Mouse (Mus musculus): ENCODE data around the gene Cbfa2t3. TPM values are rescaled to one million over a fixed set of nuclear protein-coding genes. Genes with fewer than 3 reads are reported as not detected.

Gene Cbfa2t3
- polyA plus RNA-seq, 1 experiment from 2014 or later: 2.3 TPM

DNA sequence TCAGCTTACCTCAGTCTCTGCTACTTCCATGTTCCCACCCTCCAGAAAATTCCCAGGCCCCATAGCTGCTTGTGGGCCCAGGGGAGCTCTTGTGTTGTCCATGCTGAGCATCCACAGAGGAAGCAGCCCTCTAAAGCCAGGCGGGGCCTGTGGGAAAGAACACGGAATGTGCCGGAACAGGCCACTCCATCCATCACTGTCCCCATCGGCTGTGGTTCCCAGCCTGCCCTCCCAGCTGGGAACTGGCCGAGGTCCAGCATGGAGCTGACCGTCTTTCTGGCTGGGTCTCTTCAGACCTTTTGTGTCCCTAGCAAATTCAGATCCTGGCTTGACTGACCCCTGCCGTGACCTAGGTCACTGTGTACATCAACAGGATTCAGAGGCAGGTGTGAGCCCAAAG is 44.1 kb downstream of the Cbfa2t3 start:
- H3K27ac ChIP-seq (replicated peaks): peak overlapping the region; percentile 30
- WGBS: 70% methylated on average over 7 of the region's 7 CpGs
- peaks cover 43% of the 10 kb centered on the region for H3K27me3 ChIP-seq (replicated peaks; ENCODE audit: low read depth, poor library complexity, severe bottlenecking)
- no peak for DNase-seq (ENCODE audit: low spot score)
- no peak overlapping the region for H3K4me3 ChIP-seq
- no peaks in the 10 kb centered on the region for H3K36me3 ChIP-seq (replicated peaks)
- H3K9me3 ChIP-seq: no peaks in the 10 kb centered on the region
- H3K4me1 ChIP-seq: peaks cover 86% of the 10 kb centered on the region

DNA sequence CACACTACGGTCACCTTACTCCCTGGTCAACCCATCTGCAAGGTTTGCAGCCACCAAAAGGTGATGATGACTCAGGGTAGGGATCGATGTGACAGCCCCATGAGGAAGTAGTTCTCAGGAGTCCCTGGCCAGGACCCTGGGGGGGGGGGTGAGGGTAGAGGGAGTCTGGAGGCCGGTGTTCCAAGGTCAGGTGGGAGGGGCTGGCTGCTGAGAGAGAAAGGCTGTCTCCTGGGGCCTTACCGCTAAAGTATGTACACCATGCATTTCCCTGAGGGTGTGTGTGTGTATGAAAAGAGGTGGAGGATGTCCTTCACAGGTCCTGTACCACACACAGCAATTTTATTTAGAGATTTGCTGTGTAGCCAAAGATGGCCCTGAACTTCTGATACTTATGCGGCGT is 46.3 kb downstream of the Cbfa2t3 start:
- Histone ChIP-seq H3K27ac (replicated peaks) (peak overlapping the region; percentile 1; the same call in 1 of the 2 replicates), H3K36me3 (replicated peaks) (no peaks in the 10 kb centered on the region; the same call in 1 of the 2 replicates), H3K4me1 (peaks cover 86% of the 10 kb centered on the region), H3K9me3 (no peaks in the 10 kb centered on the region), H3K4me3 (no peak overlapping the region), H3K27me3 (replicated peaks; ENCODE audit: low read depth, poor library complexity, severe bottlenecking) (peaks cover 56% of the 10 kb centered on the region)
- no peak for DNase-seq (ENCODE audit: low spot score)
- 79% methylated on average over 6 of the region's 6 CpGs for WGBS

DNA sequence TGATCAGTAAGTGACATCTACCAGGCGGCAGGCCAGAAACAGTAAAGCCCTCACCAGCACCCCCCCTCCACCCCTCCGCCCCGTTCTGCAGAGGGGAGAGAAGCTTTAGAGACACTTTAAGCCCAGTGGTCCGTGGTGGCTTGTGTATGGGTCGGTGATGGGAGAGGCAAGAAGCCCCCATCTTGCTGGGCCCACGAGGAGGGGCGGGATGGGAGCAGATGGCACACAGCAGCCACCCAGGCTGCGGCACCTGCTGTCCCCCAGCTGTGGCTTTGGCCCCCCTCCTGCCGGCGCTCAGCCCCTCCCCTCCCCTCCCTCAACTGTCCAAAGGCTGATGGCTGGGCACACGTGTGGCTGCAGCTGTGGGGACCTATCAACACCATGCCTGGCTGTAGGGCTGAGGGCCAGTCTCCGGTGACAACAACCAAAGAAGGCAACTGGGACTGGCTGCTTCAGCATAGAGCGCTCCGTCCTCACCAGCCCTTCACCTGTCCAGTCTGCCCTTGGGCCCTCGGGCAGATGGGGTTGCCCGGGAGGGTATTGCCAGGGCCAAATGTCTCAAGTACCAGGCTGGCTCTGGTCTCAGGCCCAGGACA is 47.5 kb downstream of the Cbfa2t3 start:
- no peak overlapping the region for H3K4me3 ChIP-seq
- H3K4me1 ChIP-seq: peaks cover 79% of the 10 kb centered on the region
- H3K9me3 ChIP-seq: no peaks in the 10 kb centered on the region
- DNase-seq (ENCODE audit: low spot score): no peak
- 79% methylated on average over 16 of the region's 16 CpGs for WGBS
- peak overlapping the region; percentile 27; the same call in 1 of the 2 replicates for H3K27ac ChIP-seq (replicated peaks)
- peaks cover 59% of the 10 kb centered on the region for H3K27me3 ChIP-seq (replicated peaks; ENCODE audit: low read depth, poor library complexity, severe bottlenecking)
- no peaks in the 10 kb centered on the region; the same call in 1 of the 2 replicates for H3K36me3 ChIP-seq (replicated peaks)

DNA sequence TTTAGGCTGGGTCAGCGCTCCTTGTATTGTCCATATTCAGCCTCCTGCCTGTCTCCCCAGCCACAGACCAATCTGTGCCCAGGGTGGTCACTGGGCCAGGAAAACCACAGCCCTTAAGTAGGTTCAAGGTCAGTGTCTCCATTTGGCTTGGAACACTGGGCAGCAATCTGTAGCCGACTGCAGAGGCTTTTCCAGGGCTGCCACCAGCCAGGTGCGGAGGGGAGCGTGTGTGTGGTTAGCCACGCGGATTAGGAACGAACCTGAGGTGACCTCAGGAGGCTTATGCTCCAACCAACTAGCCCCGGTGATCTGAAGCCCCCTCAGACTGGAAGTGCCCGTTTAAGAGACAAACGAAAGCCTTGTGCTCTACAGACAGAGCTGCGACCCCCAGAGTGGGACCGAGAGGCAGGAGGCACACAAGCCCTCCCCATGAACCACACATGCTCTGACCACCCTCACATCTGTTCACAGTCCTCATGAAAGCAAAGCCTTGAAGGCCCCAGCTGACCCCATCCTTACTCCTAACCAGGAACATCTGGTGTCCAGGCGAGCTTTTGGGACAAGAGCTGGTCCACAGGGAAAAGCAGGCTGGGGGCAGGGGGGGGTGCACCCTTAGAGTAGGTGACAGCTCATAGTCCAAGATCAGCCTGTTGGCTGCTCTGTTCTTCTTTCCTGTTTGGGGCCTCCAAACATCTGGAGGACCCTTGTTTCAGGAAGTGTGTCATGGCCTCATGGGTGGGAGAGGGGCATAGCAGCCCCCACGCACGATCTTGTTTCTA is 50.5 kb downstream of the Cbfa2t3 start:
- Histone ChIP-seq H3K27ac (replicated peaks) (peak overlapping the region; percentile 65), H3K27me3 (replicated peaks; ENCODE audit: low read depth, poor library complexity, severe bottlenecking) (peaks cover 62% of the 10 kb centered on the region), H3K4me1 (peaks cover 64% of the 10 kb centered on the region), H3K4me3 (no peak overlapping the region; the same call in 1 of the 2 replicates), H3K9me3 (no peaks in the 10 kb centered on the region), H3K36me3 (replicated peaks) (no peaks in the 10 kb centered on the region; the same call in 1 of the 2 replicates)
- peak; percentile 56 for DNase-seq (ENCODE audit: low spot score)
- WGBS: 45% methylated on average over 15 of the region's 15 CpGs

DNA sequence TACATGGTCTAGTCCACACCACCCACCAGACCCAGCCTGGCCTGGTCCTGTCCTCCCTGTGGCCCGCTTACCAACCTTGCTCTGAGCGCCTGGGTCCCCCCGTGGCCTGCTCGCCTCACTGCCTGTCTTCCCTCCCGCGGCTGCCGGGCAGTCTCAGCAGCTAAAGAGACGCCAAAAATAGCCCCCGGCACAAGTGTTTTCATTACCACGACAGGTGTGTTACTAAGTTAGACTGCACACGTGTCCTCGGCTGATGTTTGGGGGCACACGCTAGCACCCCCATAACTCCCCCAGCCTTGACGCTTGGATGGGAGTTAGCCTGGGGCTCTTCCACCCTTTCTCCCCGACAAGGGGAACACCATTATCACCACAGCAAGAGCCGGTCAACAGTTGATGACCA is 52.6 kb downstream of the Cbfa2t3 start:
- H3K4me3 ChIP-seq: no peak overlapping the region
- no peaks in the 10 kb centered on the region for H3K9me3 ChIP-seq
- 89% methylated on average over 16 of the region's 16 CpGs for WGBS
- H3K4me1 ChIP-seq: peaks cover 56% of the 10 kb centered on the region
- DNase-seq (ENCODE audit: low spot score): no peak
- peaks cover 57% of the 10 kb centered on the region for H3K27me3 ChIP-seq (replicated peaks; ENCODE audit: low read depth, poor library complexity, severe bottlenecking)
- H3K27ac ChIP-seq (replicated peaks): no peak overlapping the region
- H3K36me3 ChIP-seq (replicated peaks): no peaks in the 10 kb centered on the region; the same call in 1 of the 2 replicates

DNA sequence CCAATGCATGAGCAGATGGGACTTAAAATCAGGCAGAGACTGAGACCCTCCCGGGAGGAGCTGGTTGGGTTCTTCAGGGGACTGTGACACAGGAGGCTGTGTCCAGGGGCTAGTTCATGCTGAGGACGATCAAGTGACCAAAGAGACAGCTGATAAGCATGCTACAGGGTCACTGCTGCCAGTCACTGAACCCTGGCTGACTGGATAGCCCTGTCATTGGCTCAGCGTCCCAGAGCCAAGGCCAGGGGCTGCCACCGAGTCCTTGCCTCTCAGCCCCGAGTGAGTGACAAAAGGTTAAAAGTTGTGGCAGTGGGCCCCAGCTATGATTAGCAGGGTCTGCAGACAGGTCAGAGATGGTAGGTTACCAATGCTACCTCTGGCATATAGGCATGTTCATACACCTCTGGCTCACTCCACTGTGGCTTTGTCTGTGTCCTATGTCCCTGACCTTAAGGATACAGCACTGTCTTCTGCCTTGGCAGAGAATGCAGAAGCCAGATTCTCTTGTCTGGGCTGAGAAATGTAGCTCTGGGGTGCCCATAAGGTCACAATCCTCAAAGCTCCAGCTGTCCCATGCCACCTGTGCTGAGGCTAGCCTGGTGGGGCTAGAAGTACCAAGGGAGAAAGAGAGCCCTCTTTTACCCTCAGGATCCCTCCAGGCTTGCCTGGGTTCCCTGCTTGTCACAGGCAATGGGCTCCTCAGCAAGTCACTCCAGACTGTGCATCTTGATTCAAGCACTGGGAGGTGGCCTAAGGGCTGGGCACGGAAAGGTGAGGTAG is 54.5 kb downstream of the Cbfa2t3 start:
- Histone ChIP-seq H3K36me3 (replicated peaks) (no peaks in the 10 kb centered on the region; the same call in 1 of the 2 replicates), H3K4me3 (no peak overlapping the region), H3K9me3 (no peaks in the 10 kb centered on the region), H3K27ac (replicated peaks) (no peak overlapping the region; the same call in 1 of the 2 replicates), H3K4me1 (peaks cover 58% of the 10 kb centered on the region), H3K27me3 (replicated peaks; ENCODE audit: low read depth, poor library complexity, severe bottlenecking) (peaks cover 39% of the 10 kb centered on the region)
- WGBS: 74% methylated on average over 6 of the region's 6 CpGs
- DNase-seq (ENCODE audit: low spot score): no peak

DNA sequence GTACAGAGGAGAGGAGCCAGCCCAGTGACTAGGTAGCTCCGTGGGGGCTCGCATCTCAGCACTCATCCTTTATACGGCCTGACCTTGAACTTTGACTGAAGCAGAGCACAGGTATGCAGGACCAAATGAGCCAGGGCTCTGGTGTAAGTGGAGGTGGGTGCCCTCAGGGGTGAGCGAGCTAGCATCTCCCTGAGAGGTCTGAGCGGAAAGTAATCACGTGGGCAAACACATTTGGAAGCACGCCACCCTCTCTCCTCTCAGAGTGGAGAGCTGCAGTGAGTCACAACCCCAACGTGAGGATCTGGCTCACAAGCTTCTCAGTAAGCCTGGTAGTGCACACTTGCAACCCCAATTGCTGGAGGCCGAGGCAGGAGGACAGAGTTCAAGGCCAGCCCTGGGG is 56.8 kb downstream of the Cbfa2t3 start:
- peaks cover 28% of the 10 kb centered on the region for H3K27me3 ChIP-seq (replicated peaks; ENCODE audit: low read depth, poor library complexity, severe bottlenecking)
- 77% methylated on average over 9 of the region's 9 CpGs for WGBS
- H3K4me1 ChIP-seq: peaks cover 56% of the 10 kb centered on the region
- no peak for DNase-seq (ENCODE audit: low spot score)
- no peak overlapping the region for H3K4me3 ChIP-seq
- no peaks in the 10 kb centered on the region for H3K9me3 ChIP-seq
- H3K36me3 ChIP-seq (replicated peaks): no peaks in the 10 kb centered on the region
- H3K27ac ChIP-seq (replicated peaks): 0 out of 2 replicates have a peak overlapping the region, but pooled peaks have one; percentile 21

DNA sequence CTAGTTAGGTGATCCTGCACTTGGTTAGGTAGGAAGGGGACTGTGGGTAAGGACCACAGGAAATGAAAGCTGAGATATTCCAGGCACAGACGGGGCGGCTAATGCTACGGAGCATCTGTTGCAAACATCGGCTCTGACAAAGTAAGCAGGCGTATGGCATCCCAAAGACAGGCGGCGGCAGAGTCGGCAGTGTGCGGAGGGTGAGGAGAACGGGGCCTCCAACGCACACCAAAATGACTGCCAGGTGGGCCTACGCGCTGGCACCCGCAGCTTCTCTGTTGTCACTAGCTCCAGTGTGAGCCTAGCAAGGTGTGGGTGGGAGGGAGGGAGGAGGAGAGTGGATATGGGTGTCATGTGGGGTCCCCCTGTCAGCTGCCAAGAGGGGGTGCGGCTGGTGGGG is 57.5 kb downstream of the Cbfa2t3 start:
- peaks cover 25% of the 10 kb centered on the region for H3K27me3 ChIP-seq (replicated peaks; ENCODE audit: low read depth, poor library complexity, severe bottlenecking)
- H3K36me3 ChIP-seq (replicated peaks): no peaks in the 10 kb centered on the region
- WGBS: 77% methylated on average over 15 of the region's 15 CpGs
- no peak overlapping the region for H3K4me3 ChIP-seq
- H3K27ac ChIP-seq (replicated peaks): 0 out of 2 replicates have a peak overlapping the region, but pooled peaks have one; percentile 21
- no peak for DNase-seq (ENCODE audit: low spot score)
- no peaks in the 10 kb centered on the region for H3K9me3 ChIP-seq
- peaks cover 63% of the 10 kb centered on the region for H3K4me1 ChIP-seq

DNA sequence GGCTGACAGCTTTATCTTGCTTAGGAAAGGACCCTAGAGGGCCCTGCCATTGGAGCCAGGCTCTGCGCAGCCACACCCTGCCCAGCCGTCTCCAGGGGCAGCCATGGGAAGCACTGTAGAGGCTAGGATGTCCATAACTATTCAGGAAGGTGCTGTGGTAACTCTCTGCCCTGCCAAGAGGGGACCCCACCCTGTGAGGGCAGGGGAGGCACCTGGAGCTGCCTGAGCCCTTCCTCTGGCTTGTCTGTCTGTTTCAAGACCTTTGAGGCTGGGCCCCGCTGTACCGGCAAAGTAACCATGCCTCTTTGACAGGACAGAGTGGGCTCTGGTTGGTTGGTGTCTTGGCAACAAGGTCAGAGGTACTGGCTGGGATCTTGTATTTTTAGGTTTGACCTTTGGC is 58.1 kb downstream of the Cbfa2t3 start:
- 80% methylated on average over 4 of the region's 4 CpGs for WGBS

DNA sequence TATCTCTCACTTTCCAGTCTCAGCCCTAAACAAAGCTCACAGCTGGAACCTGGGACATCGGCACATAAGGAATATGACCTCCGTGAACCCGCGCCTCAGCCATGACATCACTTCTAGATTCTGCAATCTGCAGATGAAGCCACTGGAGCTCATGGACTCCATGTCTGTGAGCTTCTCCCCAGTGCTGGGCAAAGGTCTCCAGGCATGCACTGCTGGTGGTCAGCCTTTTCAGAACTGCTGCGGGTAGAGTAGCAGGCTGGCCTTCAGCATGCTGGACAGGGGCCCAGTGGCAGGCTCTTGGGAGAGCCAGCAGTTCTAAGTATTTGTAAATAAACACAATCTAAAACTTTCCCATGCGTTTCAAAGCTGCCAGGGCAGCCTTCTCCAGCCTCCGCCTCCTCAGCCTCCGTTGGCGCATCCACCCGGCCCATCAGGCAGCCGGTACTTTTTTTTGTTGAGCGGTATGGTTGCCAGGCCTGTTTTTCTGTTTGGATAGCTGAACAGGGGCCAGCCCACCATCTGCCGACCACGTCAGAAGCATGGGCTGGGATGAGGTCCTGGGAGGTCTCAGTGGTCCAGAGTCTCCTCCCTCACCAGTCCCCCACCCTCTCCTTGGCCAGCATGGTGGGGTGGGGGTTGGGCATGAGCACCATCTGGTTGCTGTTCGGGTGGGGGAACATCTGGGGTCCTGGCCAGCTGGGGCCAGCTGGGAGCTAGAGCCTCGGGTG is 59.2 kb downstream of the Cbfa2t3 start:
- DNase-seq (ENCODE audit: low spot score): peak; percentile 58
- Histone ChIP-seq H3K9me3 (no peaks in the 10 kb centered on the region), H3K4me1 (peaks cover 73% of the 10 kb centered on the region), H3K4me3 (no peak overlapping the region), H3K27ac (replicated peaks) (peak overlapping the region; percentile 60), H3K36me3 (replicated peaks) (peaks cover 11% of the 10 kb centered on the region; the same call in 1 of the 2 replicates), H3K27me3 (replicated peaks; ENCODE audit: low read depth, poor library complexity, severe bottlenecking) (peaks cover 9% of the 10 kb centered on the region)
- WGBS: 37% methylated on average over 16 of the region's 16 CpGs

More for the DNA sequence above, 58.1 kb downstream of the Cbfa2t3 start:
- H3K27me3 ChIP-seq (replicated peaks; ENCODE audit: low read depth, poor library complexity, severe bottlenecking): peaks cover 20% of the 10 kb centered on the region
- H3K4me1 ChIP-seq: peaks cover 69% of the 10 kb centered on the region
- no peak for DNase-seq (ENCODE audit: low spot score)
- H3K4me3 ChIP-seq: no peak overlapping the region
- no peaks in the 10 kb centered on the region for H3K9me3 ChIP-seq
- no peaks in the 10 kb centered on the region for H3K36me3 ChIP-seq (replicated peaks)
- H3K27ac ChIP-seq (replicated peaks): peak overlapping the region; percentile 21; the same call in 1 of the 2 replicates

DNA sequence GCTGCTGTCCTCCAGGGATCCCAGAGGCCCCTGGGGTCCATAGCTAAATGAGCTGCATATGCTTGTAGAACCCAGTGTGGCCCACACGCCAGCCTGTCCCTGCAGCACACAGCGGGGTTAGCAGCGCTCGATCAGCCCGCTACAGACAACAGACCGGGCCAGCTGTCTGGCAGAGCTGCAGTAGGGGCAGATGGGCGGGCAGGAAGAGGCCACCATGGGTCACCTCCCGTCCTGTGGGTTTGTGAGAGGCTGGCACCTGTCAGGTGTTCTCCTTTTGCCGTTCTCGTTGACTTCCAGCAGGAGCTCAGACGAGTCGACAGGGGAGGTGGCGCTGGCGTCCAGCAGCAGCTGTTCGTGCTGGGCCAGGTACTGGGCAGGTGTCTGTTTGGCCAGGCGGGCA is 60.3 kb downstream of the Cbfa2t3 start:
- Histone ChIP-seq H3K27me3 (replicated peaks; ENCODE audit: low read depth, poor library complexity, severe bottlenecking) (peaks cover 8% of the 10 kb centered on the region; the same call in 1 of the 2 replicates), H3K36me3 (replicated peaks) (peaks cover 15% of the 10 kb centered on the region; the same call in 1 of the 2 replicates), H3K4me1 (peaks cover 65% of the 10 kb centered on the region), H3K9me3 (no peaks in the 10 kb centered on the region), H3K27ac (replicated peaks) (peak overlapping the region; percentile 60), H3K4me3 (0 out of 2 replicates have a peak overlapping the region, but pooled peaks have one; percentile 5)
- no peak for DNase-seq (ENCODE audit: low spot score)
- 76% methylated on average over 16 of the region's 16 CpGs for WGBS
